Mouse (Mus musculus) embryonic facial prominence, embryonic 11.5 days (tissue): ENCODE results near the gene Plin2. TPM values are rescaled to one million over a fixed set of nuclear protein-coding genes. Genes with fewer than 3 reads are reported as not detected.

Source experiments
- ATAC-seq: fragments of 200-750 bp; cut with Nextera tagmentation; replicated peaks from 2 replicates; pipeline ENCODE4 v1.8.0; 2017; ENCODE audit warnings: low read depth; ENCODE audit not compliant: insufficient number of reproducible peaks, low FRiP score, low TSS enrichment
- DNase-seq: peaks from one replicate; pipeline ENCODE4 v3.0.0-alpha.2; 2015; ENCODE audit warnings: low spot score
- H3K27ac ChIP-seq: fragments of 300-500 bp; sonication (generic); replicated peaks from 2 replicates; pipeline ENCODE4 v1.5.1; 2014; ENCODE audit warnings: mild to moderate bottlenecking, low read depth, low read length, control low read depth
- H3K27me3 ChIP-seq: fragments of 300-500 bp; sonication (generic); 2 replicates; pipeline ENCODE4 v1.6.1; 2014; ENCODE audit warnings: mild to moderate bottlenecking, low read length, moderate library complexity, mixed read lengths; ENCODE audit not compliant: control insufficient read depth, insufficient read depth
- H3K36me3 ChIP-seq: fragments of 300-500 bp; sonication (generic); replicated peaks from 2 replicates; pipeline ENCODE4 v1.6.1; 2014; ENCODE audit warnings: low read depth, mild to moderate bottlenecking, low read length, moderate library complexity, mixed read lengths; ENCODE audit not compliant: control insufficient read depth, insufficient read depth
- H3K4me1 ChIP-seq: fragments of 300-500 bp; sonication (generic); 2 replicates; pipeline ENCODE4 v1.6.1; 2014; ENCODE audit warnings: low read length, mixed read lengths; ENCODE audit not compliant: control insufficient read depth, insufficient read depth
- H3K4me2 ChIP-seq: fragments of 300-500 bp; sonication (generic); 2 replicates; pipeline ENCODE4 v1.6.1; 2014; ENCODE audit warnings: low read depth, mild to moderate bottlenecking, control low read depth, low read length, moderate library complexity
- H3K4me3 ChIP-seq: fragments of 300-500 bp; sonication (generic); 2 replicates; pipeline ENCODE4 v1.5.1; 2014; ENCODE audit warnings: low read depth, low read length, control low read depth
- H3K9ac ChIP-seq: fragments of 300-500 bp; sonication (generic); replicated peaks from 2 replicates; pipeline ENCODE4 v1.6.1; 2014; ENCODE audit warnings: mild to moderate bottlenecking, control low read depth, low read length
- H3K9me3 ChIP-seq: fragments of 300-500 bp; sonication (generic); replicated peaks from 2 replicates; pipeline ENCODE4 v1.6.1; 2016; ENCODE audit warnings: mild to moderate bottlenecking, low read length, inconsistent platforms, mixed read lengths; ENCODE audit not compliant: control insufficient read depth
- WGBS: fragments of 180-500 bp; shearing (Covaris S2); extraction: QIAGEN DNeasy Blood & Tissue Kit; methylation state at CpG from one replicate; pipeline ENCODE4 v1.1.7; 2014; 5-methylcytosine and 5-hydroxymethylcytosine counted together
- polyA plus RNA-seq: library from polyadenylated mRNA; unstranded; fragments of >200 nt; fragmentation: Nextera tagmentation; extraction: Ambion mirVana; gene quantifications from 2 replicates; pipeline ENCODE4 v1.2.1, GENCODE M21; 2014

The Plin2 gene
- polyA plus RNA-seq, 1 experiment from 2014 or later, result 79.8 TPM

GRCm38 (mm10) chr4:86689056-86689735 lies 19.3 kb upstream of the Plin2 start:
- DNase-seq, result no peak
- no peak overlapping the region for H3K4me3 ChIP-seq
- WGBS, result 81% methylated on average over 10 of the region's 10 CpGs
- no peaks in the 10 kb centered on the region for H3K27me3 ChIP-seq
- H3K36me3 ChIP-seq, result no peaks in the 10 kb centered on the region
- H3K27ac ChIP-seq, result no peak overlapping the region
- H3K4me2 ChIP-seq, result no peak overlapping the region
- no peak for ATAC-seq
- no peak overlapping the region for H3K9ac ChIP-seq
- no peaks in the 10 kb centered on the region for H3K9me3 ChIP-seq
- no peaks in the 10 kb centered on the region for H3K4me1 ChIP-seq

GRCm38 (mm10) chr4:86686564-86686963 lies 16.7 kb upstream of the Plin2 start:
- H3K36me3 ChIP-seq, result no peaks in the 10 kb centered on the region
- no peak overlapping the region for H3K9ac ChIP-seq
- H3K9me3 ChIP-seq, result no peaks in the 10 kb centered on the region
- H3K4me3 ChIP-seq, result no peak overlapping the region
- 71% methylated on average over 3 of the region's 3 CpGs for WGBS
- H3K27ac ChIP-seq, result no peak overlapping the region
- no peaks in the 10 kb centered on the region for H3K27me3 ChIP-seq
- no peak overlapping the region for H3K4me2 ChIP-seq
- DNase-seq (no peak), ATAC-seq (no peak)
- no peaks in the 10 kb centered on the region for H3K4me1 ChIP-seq

GRCm38 (mm10) chr4:86686009-86686366 lies 16.1 kb upstream of the Plin2 start:
- H3K4me3 ChIP-seq, result no peak overlapping the region
- DNase-seq, result no peak
- H3K27ac ChIP-seq, result no peak overlapping the region
- H3K9me3 ChIP-seq, result no peaks in the 10 kb centered on the region
- H3K9ac ChIP-seq, result no peak overlapping the region
- no peaks in the 10 kb centered on the region for H3K4me1 ChIP-seq
- no peaks in the 10 kb centered on the region for H3K36me3 ChIP-seq
- 73% methylated on average over 2 of the region's 2 CpGs for WGBS
- no peaks in the 10 kb centered on the region for H3K27me3 ChIP-seq
- ATAC-seq, result no peak
- no peak overlapping the region for H3K4me2 ChIP-seq

- no peak overlapping the region for H3K4me2 ChIP-seq
- WGBS, result 64% methylated on average over 11 of the region's 11 CpGs
- no peak for ATAC-seq
These were observed 15.6 kb upstream of the Plin2 start for GRCm38 (mm10) chr4:86685231-86686008.

GRCm38 (mm10) chr4:86684806-86685205 lies 14.9 kb upstream of the Plin2 start:
- Histone ChIP-seq H3K9ac (no peak overlapping the region), H3K36me3 (no peaks in the 10 kb centered on the region), H3K4me1 (no peaks in the 10 kb centered on the region), H3K9me3 (no peaks in the 10 kb centered on the region), H3K27ac (no peak overlapping the region), H3K4me2 (no peak overlapping the region), H3K4me3 (no peak overlapping the region), H3K27me3 (no peaks in the 10 kb centered on the region)
- ATAC-seq (no peak), DNase-seq (no peak)
- 89% methylated on average over 6 of the region's 6 CpGs for WGBS

More at GRCm38 (mm10) chr4:86685231-86686008, 15.6 kb upstream of the Plin2 start:
- Histone ChIP-seq H3K9ac (no peak overlapping the region), H3K27me3 (no peaks in the 10 kb centered on the region), H3K4me3 (no peak overlapping the region), H3K27ac (no peak overlapping the region), H3K4me1 (no peaks in the 10 kb centered on the region), H3K36me3 (no peaks in the 10 kb centered on the region), H3K9me3 (no peaks in the 10 kb centered on the region)
- DNase-seq, result no peak

- Histone ChIP-seq H3K4me2 (no peak overlapping the region), H3K4me3 (no peak overlapping the region), H3K4me1 (no peaks in the 10 kb centered on the region), H3K27ac (no peak overlapping the region), H3K36me3 (no peaks in the 10 kb centered on the region), H3K27me3 (no peaks in the 10 kb centered on the region), H3K9me3 (no peaks in the 10 kb centered on the region), H3K9ac (no peak overlapping the region)
- ATAC-seq (no peak), DNase-seq (no peak)
- WGBS, result 89% methylated on average over 5 of the region's 5 CpGs
These were observed 13.9 kb upstream of the Plin2 start for GRCm38 (mm10) chr4:86683746-86684145.

GRCm38 (mm10) chr4:86683280-86683679 lies 13.4 kb upstream of the Plin2 start:
- H3K27ac ChIP-seq, result no peak overlapping the region
- H3K4me3 ChIP-seq, result no peak overlapping the region
- no peak for DNase-seq
- H3K27me3 ChIP-seq, result no peaks in the 10 kb centered on the region
- H3K4me2 ChIP-seq, result no peak overlapping the region
- H3K4me1 ChIP-seq, result no peaks in the 10 kb centered on the region
- no peak overlapping the region for H3K9ac ChIP-seq
- WGBS, result 86% methylated on average over 5 of the region's 5 CpGs
- ATAC-seq, result no peak
- no peaks in the 10 kb centered on the region for H3K9me3 ChIP-seq
- no peaks in the 10 kb centered on the region for H3K36me3 ChIP-seq

- Histone ChIP-seq H3K36me3 (no peaks in the 10 kb centered on the region), H3K27ac (no peak overlapping the region), H3K9me3 (no peaks in the 10 kb centered on the region), H3K4me3 (no peak overlapping the region), H3K27me3 (no peaks in the 10 kb centered on the region), H3K4me2 (no peak overlapping the region), H3K4me1 (no peaks in the 10 kb centered on the region), H3K9ac (no peak overlapping the region)
- 81% methylated on average over 2 of the region's 2 CpGs for WGBS
- ATAC-seq (no peak), DNase-seq (no peak)
These were observed 12.0 kb upstream of the Plin2 start for GRCm38 (mm10) chr4:86681846-86682245.
